Comparison of ENCODE assay signal across 24 mouse cellular contexts in genomic region chr4:125745902-125746301, GRCm38 (mm10).
DNase-seq lines count a peak whose midpoint lies in the region; ATAC-seq and TF ChIP-seq lines count a peak whose summit lies in the region.
"Had no signal": no experiment of that assay in that cellular context is flagged by ENCODE, and none has a peak within 500 bp of the region (broad histone marks: within the 10 kb centered on the region; RNA-seq: fewer than 3 reads in every experiment).

No protein-coding gene starts in this region.

- H3K4me3 ChIP-seq in forebrain, postnatal 0 days (ENCODE audit: low read depth, low read length) = no peak overlapping the region
- H3K4me3 ChIP-seq in forebrain, embryonic 13.5 days = no peak overlapping the region
- no peak overlapping the region for H3K4me3 ChIP-seq in hindbrain, postnatal 0 days (ENCODE audit: low read length)
- no peak overlapping the region for H3K4me3 ChIP-seq in hindbrain, embryonic 12.5 days
- H3K4me3 ChIP-seq: embryonic facial prominence, embryonic 10.5 days; embryonic facial prominence, embryonic 15.5 days; forebrain, embryonic 15.5 days; liver, embryonic 12.5 days; neural tube, embryonic 13.5 days; stomach, embryonic 15.5 days had no signal

- H3K4me2 ChIP-seq in forebrain, postnatal 0 days (ENCODE audit: low read depth) = no peak overlapping the region
- H3K4me2 ChIP-seq in forebrain, embryonic 13.5 days = no peak overlapping the region
- H3K4me2 ChIP-seq in hindbrain, postnatal 0 days (ENCODE audit: low read depth, low read length) = no peak overlapping the region
- no peak overlapping the region for H3K4me2 ChIP-seq in hindbrain, embryonic 12.5 days (replicated peaks)
- H3K4me2 ChIP-seq: embryonic facial prominence, embryonic 15.5 days; forebrain, embryonic 15.5 days; liver, embryonic 12.5 days; midbrain, embryonic 11.5 days; neural tube, embryonic 13.5 days; stomach, embryonic 15.5 days had no signal

- H3K27ac ChIP-seq in forebrain, postnatal 0 days (ENCODE audit: low read depth, low read length) = no peak overlapping the region
- no peak overlapping the region for H3K27ac ChIP-seq in forebrain, embryonic 13.5 days
- H3K27ac ChIP-seq in hindbrain, postnatal 0 days = no peak overlapping the region
- no peak overlapping the region for H3K27ac ChIP-seq in hindbrain, embryonic 12.5 days
- H3K27ac ChIP-seq: embryonic facial prominence, embryonic 10.5 days; embryonic facial prominence, embryonic 15.5 days; forebrain, embryonic 15.5 days; kidney, postnatal 0 days; liver, embryonic 12.5 days; neural tube, embryonic 13.5 days; stomach, embryonic 15.5 days had no signal

- H3K9ac ChIP-seq in forebrain, postnatal 0 days = no peak overlapping the region
- no peak overlapping the region for H3K9ac ChIP-seq in forebrain, embryonic 13.5 days
- no peak overlapping the region for H3K9ac ChIP-seq in hindbrain, postnatal 0 days (replicated peaks; ENCODE audit: low read length)
- H3K9ac ChIP-seq in hindbrain, embryonic 12.5 days = no peak overlapping the region
- H3K9ac ChIP-seq: embryonic facial prominence, embryonic 15.5 days; forebrain, embryonic 15.5 days; liver, embryonic 12.5 days; liver, postnatal 0 days; neural tube, embryonic 13.5 days; stomach, embryonic 15.5 days had no signal

- no peaks in the 10 kb centered on the region for H3K9me3 ChIP-seq in forebrain, postnatal 0 days (ENCODE audit: low read length)
- no peaks in the 10 kb centered on the region for H3K9me3 ChIP-seq in forebrain, embryonic 13.5 days (replicated peaks)
- no peaks in the 10 kb centered on the region for H3K9me3 ChIP-seq in hindbrain, postnatal 0 days (ENCODE audit: low read length)
- H3K9me3 ChIP-seq in hindbrain, embryonic 12.5 days (replicated peaks) = no peaks in the 10 kb centered on the region
- H3K9me3 ChIP-seq: embryonic facial prominence, embryonic 10.5 days; embryonic facial prominence, embryonic 15.5 days; forebrain, embryonic 15.5 days; liver, embryonic 12.5 days; neural tube, embryonic 13.5 days; stomach, embryonic 15.5 days had no signal

- H3K27me3 ChIP-seq in forebrain, postnatal 0 days (ENCODE audit: insufficient read depth, low read length) = no peaks in the 10 kb centered on the region
- H3K27me3 ChIP-seq in forebrain, embryonic 13.5 days = 0 out of 2 replicates have a peak, but pooled peaks cover 4% of the 10 kb centered on the region
- no peaks in the 10 kb centered on the region for H3K27me3 ChIP-seq in hindbrain, postnatal 0 days (ENCODE audit: insufficient read depth, low read length)
- 0 out of 2 replicates have a peak, but pooled peaks cover 7% of the 10 kb centered on the region for H3K27me3 ChIP-seq in hindbrain, embryonic 12.5 days
- H3K27me3 ChIP-seq: embryonic facial prominence, embryonic 15.5 days; forebrain, embryonic 15.5 days; liver, embryonic 12.5 days; neural tube, embryonic 13.5 days; stomach, embryonic 15.5 days had no signal

- DNase-seq in forebrain, postnatal 0 days = peak; percentile 23
- DNase-seq in hindbrain, postnatal 0 days (ENCODE audit: low spot score) = peak; percentile 16
- peak; percentile 58 to 66 for DNase-seq in right cerebral cortex, postnatal 10 days (ENCODE audit: low spot score in 2 of 2)
- no peak for DNase-seq in right cerebral cortex, postnatal 36 days (ENCODE audit: low spot score in 2 of 2)
- no peak for DNase-seq in thymus, postnatal 36 days
- DNase-seq: adrenal gland, postnatal 14 days; cerebellum, adult 11-12 months; kidney, adult 8-10 months; kidney, postnatal 4 days; liver, postnatal 0 days; lung, postnatal 36 days; thymus, postnatal 14 days had no signal

- no peaks in the 10 kb centered on the region for H3K4me1 ChIP-seq in forebrain, postnatal 0 days (ENCODE audit: insufficient read depth)
- peaks cover 4% of the 10 kb centered on the region; the same call in 1 of the 2 replicates for H3K4me1 ChIP-seq in forebrain, embryonic 13.5 days
- H3K4me1 ChIP-seq in hindbrain, postnatal 0 days (ENCODE audit: insufficient read depth, low read length) = no peaks in the 10 kb centered on the region
- no peaks in the 10 kb centered on the region for H3K4me1 ChIP-seq in hindbrain, embryonic 12.5 days
- H3K4me1 ChIP-seq: embryonic facial prominence, embryonic 15.5 days; forebrain, embryonic 15.5 days; liver, embryonic 12.5 days; neural tube, embryonic 13.5 days; stomach, embryonic 15.5 days had no signal

- no peaks in the 10 kb centered on the region for H3K36me3 ChIP-seq in forebrain, postnatal 0 days (ENCODE audit: insufficient read depth)
- H3K36me3 ChIP-seq in forebrain, embryonic 13.5 days (ENCODE audit: poor library complexity, severe bottlenecking) = no peaks in the 10 kb centered on the region
- H3K36me3 ChIP-seq in hindbrain, postnatal 0 days (ENCODE audit: insufficient read depth, low read length) = no peaks in the 10 kb centered on the region
- no peaks in the 10 kb centered on the region for H3K36me3 ChIP-seq in hindbrain, embryonic 12.5 days
- H3K36me3 ChIP-seq: embryonic facial prominence, embryonic 10.5 days; embryonic facial prominence, embryonic 15.5 days; forebrain, embryonic 15.5 days; liver, embryonic 12.5 days; neural tube, embryonic 13.5 days; stomach, embryonic 15.5 days had no signal

- ATAC-seq in forebrain, postnatal 0 days = no peak
- ATAC-seq in forebrain, embryonic 13.5 days = no peak
- no peak for ATAC-seq in hindbrain, postnatal 0 days
- no peak for ATAC-seq in hindbrain, embryonic 12.5 days (ENCODE audit: low FRiP score)
- ATAC-seq: CD4-positive, CD25-positive, alpha-beta regulatory T cell, adult 4 months; forebrain, embryonic 15.5 days; intestine, embryonic 16.5 days; liver, embryonic 12.5 days; liver, postnatal 0 days had no signal

- no peak; the same call in 1 of the 2 replicates for TF ChIP-seq CTCF in forebrain, postnatal 0 days (IDR thresholded peaks at IDR 0.05; ENCODE audit: low read depth)
- TF ChIP-seq CTCF in hindbrain, postnatal 0 days (IDR thresholded peaks at IDR 0.05; ENCODE audit: low read depth) = no peak; the same call in 1 of the 2 replicates

- 67% methylated on average over 3 of the region's 3 CpGs for WGBS in forebrain, postnatal 0 days
- WGBS in forebrain, embryonic 13.5 days = 62% methylated on average over 3 of the region's 3 CpGs
- 49% methylated on average over 3 of the region's 3 CpGs for WGBS in hindbrain, postnatal 0 days
- 76% methylated on average over 3 of the region's 3 CpGs for WGBS in hindbrain, embryonic 12.5 days

Comparison
In these comparisons a context has a peak if more than half of its experiments do, and no peak if none do; other contexts are left out.
1. DNase-seq: peak in forebrain, postnatal 0 days (single experiment), hindbrain, postnatal 0 days (single experiment) and right cerebral cortex, postnatal 10 days (2 of 2); none in right cerebral cortex, postnatal 36 days (0 of 2) and thymus, postnatal 36 days (0 of 2).